39 mouse cellular contexts compared by ENCODE assay signal in the genomic region with DNA sequence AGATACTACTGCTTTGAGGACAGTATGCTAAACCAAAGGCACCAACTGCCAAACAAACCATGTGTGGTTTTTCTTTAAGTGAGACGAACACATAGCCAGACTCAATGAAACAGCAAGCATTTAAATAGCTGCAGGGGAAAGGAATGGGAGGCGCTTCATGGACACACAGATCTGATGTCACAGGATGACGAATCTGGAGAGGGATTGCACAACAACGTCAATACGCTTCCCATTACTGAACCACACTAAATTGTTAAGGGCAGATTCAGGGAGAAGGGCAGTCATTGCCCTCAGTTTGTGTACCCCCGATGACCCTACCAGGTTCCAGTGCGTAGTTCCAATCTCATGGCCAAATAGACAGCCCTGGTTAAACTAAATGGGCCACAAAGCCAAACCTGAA. TPM values are rescaled to one million over a fixed set of nuclear protein-coding genes. Genes with fewer than 3 reads are reported as not detected.
DNase-seq lines count a peak whose midpoint lies in the region; ATAC-seq lines count a peak whose summit lies in the region.
"Had no signal": no experiment of that assay in that cellular context is flagged by ENCODE, and none has a peak within 500 bp of the region (broad histone marks: within the 10 kb centered on the region; RNA-seq: fewer than 3 reads in every experiment).

No protein-coding gene starts in this region.

- H3K36me3 ChIP-seq in forebrain, embryonic 11.5 days (ENCODE audit: control insufficient read depth, insufficient read depth, low read length) = no peaks in the 10 kb centered on the region
- no peaks in the 10 kb centered on the region for H3K36me3 ChIP-seq in forebrain, embryonic 14.5 days (ENCODE audit: control insufficient read depth, insufficient read depth, low read length)
- H3K36me3 ChIP-seq: forebrain, embryonic 15.5 days; G1E; kidney, embryonic 15.5 days; limb, embryonic 13.5 days; midbrain, embryonic 10.5 days; midbrain, embryonic 15.5 days; neural tube, embryonic 12.5 days had no signal

- no peak overlapping the region for H3K4me3 ChIP-seq in forebrain, embryonic 11.5 days (ENCODE audit: low read depth, low read length)
- no peak overlapping the region for H3K4me3 ChIP-seq in forebrain, embryonic 14.5 days (ENCODE audit: low read depth, low read length)
- H3K4me3 ChIP-seq: forebrain, embryonic 15.5 days; gastrocnemius, adult 2 months; kidney, embryonic 15.5 days; limb, embryonic 13.5 days; midbrain, embryonic 10.5 days; midbrain, embryonic 15.5 days; neural tube, embryonic 12.5 days had no signal

- H3K27ac ChIP-seq in forebrain, embryonic 11.5 days (ENCODE audit: low read depth, low read length) = no peak overlapping the region
- H3K27ac ChIP-seq in forebrain, embryonic 14.5 days (ENCODE audit: low read depth, low read length) = no peak overlapping the region
- H3K27ac ChIP-seq: forebrain, embryonic 15.5 days; gastrocnemius, adult 2 months; kidney, embryonic 15.5 days; limb, embryonic 13.5 days; macrophage; midbrain, embryonic 10.5 days; midbrain, embryonic 15.5 days; neural tube, embryonic 12.5 days had no signal

- peak; percentile 13 for DNase-seq in forebrain, embryonic 11.5 days (ENCODE audit: low spot score)
- no peak for DNase-seq in forebrain, embryonic 14.5 days (ENCODE audit: low spot score)
- peak; percentile 68 for DNase-seq in 416B (ENCODE audit: low read depth)
- DNase-seq in layer of hippocampus, postnatal 25 days (ENCODE audit: extremely low spot score in 1 of 2, low spot score in 1 of 2) = no peak
- no peak for DNase-seq in frontal cortex, postnatal 36 days (ENCODE audit: low spot score in 2 of 2)
- DNase-seq: cerebellum, adult 11 months; cerebellum, adult 9-10 months; cerebellum, postnatal 36 days; gastrocnemius, adult 2 months; gastrocnemius, postnatal 36 days; kidney, adult 18-20 months; lung, adult 2 months; lung, postnatal 10 days; right cerebral cortex, adult 18-20 months; right cerebral cortex, postnatal 4 days had no signal

- H3K4me1 ChIP-seq in forebrain, embryonic 11.5 days (replicated peaks; ENCODE audit: control insufficient read depth, insufficient read depth, low read length) = no peaks in the 10 kb centered on the region
- H3K4me1 ChIP-seq in forebrain, embryonic 14.5 days (ENCODE audit: control insufficient read depth, insufficient read depth, low read length) = no peaks in the 10 kb centered on the region
- H3K4me1 ChIP-seq: forebrain, embryonic 15.5 days; midbrain, embryonic 15.5 days had no signal

- no peaks in the 10 kb centered on the region for H3K27me3 ChIP-seq in forebrain, embryonic 11.5 days (ENCODE audit: control insufficient read depth, insufficient read depth, low read length)
- no peaks in the 10 kb centered on the region for H3K27me3 ChIP-seq in forebrain, embryonic 14.5 days (replicated peaks; ENCODE audit: control insufficient read depth, insufficient read depth, low read length)
- H3K27me3 ChIP-seq: forebrain, embryonic 15.5 days; kidney, embryonic 15.5 days; limb, embryonic 13.5 days; midbrain, embryonic 15.5 days; neural tube, embryonic 12.5 days; Patski had no signal

- ATAC-seq in forebrain, embryonic 11.5 days (replicated peaks; ENCODE audit: low FRiP score) = no peak
- ATAC-seq in forebrain, embryonic 14.5 days = no peak
- ATAC-seq in granulocyte monocyte progenitor cell, adult 5-6 weeks (replicated peaks; ENCODE audit: poor library complexity, severe bottlenecking) = peak; percentile 81
- peak; percentile 68 for ATAC-seq in megakaryocyte progenitor cell, adult 5-6 weeks (replicated peaks; ENCODE audit: poor library complexity)
- ATAC-seq: forebrain, embryonic 15.5 days; hindbrain, embryonic 16.5 days; midbrain, embryonic 15.5 days; Patski had no signal

- H3K9ac ChIP-seq in forebrain, embryonic 11.5 days (ENCODE audit: low read length) = no peak overlapping the region
- H3K9ac ChIP-seq in forebrain, embryonic 14.5 days (ENCODE audit: low read length) = no peak overlapping the region
- H3K9ac ChIP-seq: forebrain, embryonic 15.5 days; kidney, embryonic 15.5 days; limb, embryonic 13.5 days; midbrain, embryonic 15.5 days; neural tube, embryonic 12.5 days had no signal

- WGBS in forebrain, embryonic 11.5 days = 87% methylated on average over 7 of the region's 7 CpGs
- 87% methylated on average over 7 of the region's 7 CpGs for WGBS in forebrain, embryonic 14.5 days

- no peaks in the 10 kb centered on the region for H3K9me3 ChIP-seq in forebrain, embryonic 11.5 days (ENCODE audit: control insufficient read depth, low read length)
- no peaks in the 10 kb centered on the region for H3K9me3 ChIP-seq in forebrain, embryonic 14.5 days (replicated peaks; ENCODE audit: control insufficient read depth, low read length)
- H3K9me3 ChIP-seq: forebrain, embryonic 15.5 days; G1E; kidney, embryonic 15.5 days; limb, embryonic 13.5 days; midbrain, embryonic 10.5 days; midbrain, embryonic 15.5 days; neural tube, embryonic 12.5 days had no signal

- no peak overlapping the region for H3K4me2 ChIP-seq in forebrain, embryonic 11.5 days (ENCODE audit: low read depth, low read length, severe bottlenecking)
- no peak overlapping the region for H3K4me2 ChIP-seq in forebrain, embryonic 14.5 days (ENCODE audit: low read length)
- H3K4me2 ChIP-seq: forebrain, embryonic 15.5 days; kidney, embryonic 15.5 days; limb, embryonic 13.5 days; midbrain, embryonic 15.5 days; neural tube, embryonic 12.5 days had no signal

RNA-seq across cellular contexts. Expression of a gene that starts 8.8 kb away (rescaled TPM):
- polyA plus RNA-seq in forebrain, embryonic 11.5 days (2014; fragmentation: Nextera tagmentation; extraction: Ambion mirVana) = not detected in 2 replicates
- not detected in 2 replicates for polyA plus RNA-seq in forebrain, embryonic 14.5 days (2014; fragmentation: Nextera tagmentation; extraction: Ambion mirVana)
- total RNA-seq in granulocyte monocyte progenitor cell, adult 5-6 weeks (2014; fragmentation: Nextera tagmentation) = 0.26 TPM in 1 of 2 replicates, not detected in the other
- not detected in 2 replicates for total RNA-seq in granulocyte monocyte progenitor cell, adult 5-6 weeks (2017)
- not detected in 2 replicates for total RNA-seq in megakaryocyte progenitor cell, adult 5-6 weeks (2015)
- not detected in 2 replicates for total RNA-seq in megakaryocyte progenitor cell, adult 5-6 weeks (2017)
- not detected for total RNA-seq in layer of hippocampus, postnatal 25 days (2021)
- total RNA-seq: G1E; gastrocnemius, adult 2 months; gastrocnemius, postnatal 36 days; heart, adult 8-10 months; heart, postnatal 25 days; layer of hippocampus, adult 18-20 months; layer of hippocampus, postnatal 10 days; left cerebral cortex, postnatal 36 days had no signal
- polyA plus RNA-seq: embryonic facial prominence, embryonic 11.5 days; forebrain, embryonic 15.5 days; frontal cortex, adult 2 months; G1E; heart, embryonic 14.5 days; hindbrain, embryonic 11.5 days; hindbrain, embryonic 16.5 days; limb, embryonic 13.5 days; macrophage; midbrain, embryonic 10.5 days; neural tube, embryonic 12.5 days; spleen, adult 2 months; thymus, postnatal 0 days had no signal

RNA-seq across cellular contexts. Expression of a gene that starts 56.1 kb away (rescaled TPM):
- 0.39 and 0.41 TPM in 2 replicates for polyA plus RNA-seq in forebrain, embryonic 11.5 days (2014; fragmentation: Nextera tagmentation; extraction: Ambion mirVana)
- 0.71 and 0.83 TPM in 2 replicates for polyA plus RNA-seq in forebrain, embryonic 14.5 days (2014; fragmentation: Nextera tagmentation; extraction: Ambion mirVana)
- not detected in 2 replicates for total RNA-seq in granulocyte monocyte progenitor cell, adult 5-6 weeks (2014; fragmentation: Nextera tagmentation)
- total RNA-seq in granulocyte monocyte progenitor cell, adult 5-6 weeks (2017) = not detected in 2 replicates
- not detected in 2 replicates for total RNA-seq in megakaryocyte progenitor cell, adult 5-6 weeks (2015)
- not detected in 2 replicates for total RNA-seq in megakaryocyte progenitor cell, adult 5-6 weeks (2017)
- total RNA-seq in layer of hippocampus, postnatal 25 days (2021) = 1 to 10 TPM; 1.0 to 1.4 TPM
- total RNA-seq: gastrocnemius, adult 2 months; gastrocnemius, postnatal 36 days; heart, adult 8-10 months; heart, postnatal 25 days had no signal
- polyA plus RNA-seq: G1E; heart, embryonic 14.5 days; intestine, embryonic 14.5 days; macrophage had no signal

Comparison
In these comparisons a context has a peak if more than half of its experiments do, and no peak if none do; other contexts are left out.
1. DNase-seq: peak in forebrain, embryonic 11.5 days (single experiment) and 416B (single experiment); none in forebrain, embryonic 14.5 days (single experiment), layer of hippocampus, postnatal 25 days (0 of 2) and frontal cortex, postnatal 36 days (0 of 2).
2. ATAC-seq: peak in granulocyte monocyte progenitor cell, adult 5-6 weeks (single experiment) and megakaryocyte progenitor cell, adult 5-6 weeks (single experiment); none in forebrain, embryonic 11.5 days (single experiment) and forebrain, embryonic 14.5 days (single experiment).